Mouse (Mus musculus) heart, postnatal 0 days (tissue): ENCODE data around the gene Mtmr10. TPM values are rescaled to one million over a fixed set of nuclear protein-coding genes. Genes with fewer than 3 reads are reported as not detected.
A peak's percentile ranks its signal among the peaks of the same experiment; 100 is the strongest.

Experiments
- ATAC-seq: fragments of 200-750 bp; cut with Nextera tagmentation; 2 replicates; pipeline ENCODE4 v1.8.0; 2017; ENCODE audit warnings: low read depth, moderate number of reproducible peaks, moderate library complexity; ENCODE audit not compliant: insufficient read depth
- DNase-seq: peaks from one replicate; pipeline ENCODE4 v3.0.0-alpha.2; 2016; ENCODE audit warnings: low spot score
- H3K27ac ChIP-seq: fragments of 300-500 bp; sonication (generic); 2 replicates; pipeline ENCODE4 v1.5.1; 2014; ENCODE audit warnings: low read depth, mild to moderate bottlenecking
- H3K27me3 ChIP-seq: fragments of 300-500 bp; sonication (generic); 2 replicates; pipeline ENCODE4 v1.6.1; 2014; ENCODE audit warnings: low read length, mixed read lengths; ENCODE audit not compliant: control insufficient read depth, insufficient read depth
- H3K36me3 ChIP-seq: fragments of 300-500 bp; sonication (generic); replicated peaks from 2 replicates; pipeline ENCODE4 v1.6.1; 2014; ENCODE audit warnings: low read length, mixed read lengths; ENCODE audit not compliant: control insufficient read depth, insufficient read depth
- H3K4me1 ChIP-seq: fragments of 300-500 bp; sonication (generic); 2 replicates; pipeline ENCODE4 v1.6.1; 2014; ENCODE audit warnings: antibody characterized with exemption; ENCODE audit not compliant: control insufficient read depth, insufficient read depth
- H3K4me2 ChIP-seq: fragments of 300-500 bp; sonication (generic); 2 replicates; pipeline ENCODE4 v1.6.1; 2014; ENCODE audit warnings: low read depth, mild to moderate bottlenecking, low read length, moderate library complexity
- H3K4me3 ChIP-seq: fragments of 300-500 bp; sonication (generic); 2 replicates; pipeline ENCODE4 v1.5.1; 2014; ENCODE audit warnings: low read depth, low read length
- H3K9ac ChIP-seq: fragments of 300-500 bp; sonication (generic); replicated peaks from 2 replicates; pipeline ENCODE4 v1.6.1; 2014; ENCODE audit warnings: low read depth, low read length, mixed read lengths
- H3K9me3 ChIP-seq: fragments of 300-500 bp; sonication (generic); replicated peaks from 2 replicates; pipeline ENCODE4 v1.6.1; 2016; ENCODE audit warnings: low read length; ENCODE audit not compliant: control insufficient read depth
- CTCF ChIP-seq: IDR thresholded peaks from 2 replicates; pipeline ENCODE4 v1.5.1; 2016; ENCODE audit warnings: antibody characterized with exemption, control low read depth, low read depth
- EP300 ChIP-seq: IDR thresholded peaks from 2 replicates; pipeline ENCODE4 v1.6.1; 2016; ENCODE audit warnings: antibody characterized with exemption, low read depth
- WGBS: fragments of 180-500 bp; shearing (Covaris S2); extraction: QIAGEN DNeasy Blood & Tissue Kit; methylation state at CpG from one replicate; pipeline ENCODE4 v1.1.7; 2014; 5-methylcytosine and 5-hydroxymethylcytosine counted together
- polyA plus RNA-seq: library from polyadenylated mRNA; unstranded; fragments of >200 nt; fragmentation: Nextera tagmentation; extraction: Ambion mirVana; gene quantifications from 2 replicates; pipeline ENCODE4 v1.2.1, GENCODE M21; 2015
- total RNA-seq: library from RNA; depleted of rRNA; stranded (reverse); fragments of >200 nt; gene quantifications from 2 replicates; pipeline ENCODE4 v1.2.3, GENCODE M21; 2014; ENCODE audit warnings: low replicate concordance; rRNA removed

Gene Mtmr10
- total RNA-seq (5.3 TPM in 2 replicates), polyA plus RNA-seq (3.9 and 4.1 TPM in 2 replicates)

DNA sequence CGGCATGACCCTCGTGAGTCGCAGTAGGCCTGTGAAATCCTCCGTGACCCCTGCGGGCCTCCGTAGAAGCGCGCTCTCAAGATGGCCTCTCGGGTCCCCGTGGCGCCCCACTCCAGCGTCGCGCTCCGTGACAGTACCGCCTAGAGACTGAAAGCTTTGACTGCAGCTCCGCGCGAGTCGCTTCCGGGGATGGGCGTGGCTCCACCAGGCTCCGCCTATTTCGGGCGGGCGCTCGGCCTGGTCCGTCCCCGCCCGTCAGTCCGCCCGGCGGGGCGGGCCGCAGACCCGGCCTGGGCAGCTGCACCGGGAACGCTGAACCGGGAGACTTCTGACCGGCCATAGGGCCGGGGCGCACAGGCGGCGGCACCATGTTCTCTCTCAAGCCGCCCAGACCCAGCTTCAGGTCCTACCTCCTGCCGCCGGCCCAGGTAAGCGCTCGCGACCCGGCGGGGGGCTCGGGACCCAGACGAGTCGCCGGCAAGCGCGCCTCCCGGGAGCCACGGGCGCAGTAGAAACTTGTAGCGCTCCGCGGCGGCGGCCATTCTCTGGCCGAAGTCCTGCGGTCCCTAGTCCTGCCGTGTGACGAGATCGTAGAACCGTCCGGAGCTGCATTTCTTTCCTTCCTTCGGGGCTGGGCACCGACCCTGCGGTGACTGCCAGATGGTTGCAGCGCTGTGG, at the start of gene Mtmr10:
TSS of gene Mtmr10 (plus strand) at position 240 of the 678 bp plus-strand sequence.
- H3K9me3 ChIP-seq: no peaks in the 10 kb centered on the region
- TF ChIP-seq CTCF (peak; percentile 34), EP300 (peak; percentile 65; the same call in 1 of the 2 replicates)
- DNase-seq: peak; percentile 92
- no peaks in the 10 kb centered on the region for H3K27me3 ChIP-seq
- WGBS: under 1% methylated on average over 77 of the region's 77 CpGs
- H3K9ac ChIP-seq: peak within 1 kb of the TSS; percentile 79
- ATAC-seq: peak; percentile 99
- H3K27ac ChIP-seq: peak within 1 kb of the TSS; percentile 87
- 0 out of 2 replicates have a peak, but pooled peaks cover 4% of the 10 kb centered on the region for H3K4me1 ChIP-seq
- peak within 1 kb of the TSS; percentile 83 for H3K4me3 ChIP-seq
- peak within 1 kb of the TSS; percentile 78 for H3K4me2 ChIP-seq
- H3K36me3 ChIP-seq: no peaks in the 10 kb centered on the region

DNA sequence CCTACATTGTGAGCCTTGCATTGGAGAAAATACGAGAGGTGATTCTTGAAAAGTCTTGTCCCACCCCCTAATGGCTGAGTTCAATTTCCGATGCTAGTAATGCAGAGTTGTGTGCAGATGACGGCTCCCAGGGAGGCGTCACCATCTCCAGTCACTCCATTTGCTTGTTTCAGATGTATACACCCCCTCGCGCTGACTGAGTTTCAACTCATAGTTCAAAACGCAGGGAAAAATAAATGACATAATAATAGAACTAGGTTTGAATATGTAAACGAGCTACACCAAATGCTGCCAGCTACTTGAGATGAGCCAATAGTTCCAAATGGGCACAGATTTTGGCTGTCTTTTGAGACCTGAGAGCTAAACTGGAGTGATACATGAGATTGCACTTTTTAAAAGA, 49.7 kb upstream of the Mtmr10 start:
- Histone ChIP-seq H3K36me3 (no peaks in the 10 kb centered on the region), H3K27me3 (no peaks in the 10 kb centered on the region), H3K27ac (no peak overlapping the region), H3K4me1 (no peaks in the 10 kb centered on the region), H3K9me3 (no peaks in the 10 kb centered on the region), H3K9ac (no peak overlapping the region), H3K4me3 (no peak overlapping the region), H3K4me2 (no peak overlapping the region)
- ATAC-seq (no peak), DNase-seq (no peak)
- TF ChIP-seq CTCF (no peak), EP300 (no peak)
- WGBS: 88% methylated on average over 8 of the region's 8 CpGs

DNA sequence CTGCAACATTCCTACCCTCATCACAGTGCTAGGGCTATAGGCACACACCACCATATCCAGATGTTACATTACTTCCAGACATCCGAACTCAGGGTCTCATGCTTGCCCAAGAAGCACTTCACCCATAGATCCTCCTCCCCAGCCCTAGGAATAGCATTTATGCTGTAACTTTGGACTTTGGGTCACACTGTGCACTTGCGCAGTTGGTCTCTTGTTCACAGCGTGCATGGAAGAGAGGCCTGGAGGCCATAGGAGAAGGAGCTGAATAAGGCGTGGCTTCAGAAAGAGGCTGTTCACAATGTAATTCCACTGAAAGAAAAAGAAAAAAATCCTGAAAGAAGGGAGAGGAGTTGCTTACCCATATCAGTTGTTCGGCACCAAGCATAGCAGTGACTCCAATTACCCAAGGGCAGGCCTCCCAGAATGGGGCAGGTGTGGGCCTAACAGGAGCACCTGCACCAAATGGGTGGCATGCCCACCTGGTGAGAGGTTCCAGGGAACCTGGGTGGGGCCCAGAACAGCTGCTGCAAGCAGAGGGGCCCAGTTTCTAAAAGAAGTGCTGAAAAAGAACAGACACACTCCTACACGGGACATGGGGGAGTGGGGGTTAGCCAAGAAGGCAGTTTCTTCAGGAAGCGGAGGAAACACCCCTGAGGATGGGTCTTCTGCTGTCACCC, 48.9 kb upstream of the Mtmr10 start:
- Histone ChIP-seq H3K4me2 (no peak overlapping the region), H3K9me3 (no peaks in the 10 kb centered on the region), H3K4me1 (no peaks in the 10 kb centered on the region), H3K27ac (no peak overlapping the region), H3K9ac (no peak overlapping the region), H3K27me3 (no peaks in the 10 kb centered on the region), H3K36me3 (no peaks in the 10 kb centered on the region), H3K4me3 (no peak overlapping the region)
- ATAC-seq: no peak
- 81% methylated on average over 7 of the region's 7 CpGs for WGBS
- TF ChIP-seq CTCF (no peak), EP300 (no peak)
- no peak for DNase-seq

DNA sequence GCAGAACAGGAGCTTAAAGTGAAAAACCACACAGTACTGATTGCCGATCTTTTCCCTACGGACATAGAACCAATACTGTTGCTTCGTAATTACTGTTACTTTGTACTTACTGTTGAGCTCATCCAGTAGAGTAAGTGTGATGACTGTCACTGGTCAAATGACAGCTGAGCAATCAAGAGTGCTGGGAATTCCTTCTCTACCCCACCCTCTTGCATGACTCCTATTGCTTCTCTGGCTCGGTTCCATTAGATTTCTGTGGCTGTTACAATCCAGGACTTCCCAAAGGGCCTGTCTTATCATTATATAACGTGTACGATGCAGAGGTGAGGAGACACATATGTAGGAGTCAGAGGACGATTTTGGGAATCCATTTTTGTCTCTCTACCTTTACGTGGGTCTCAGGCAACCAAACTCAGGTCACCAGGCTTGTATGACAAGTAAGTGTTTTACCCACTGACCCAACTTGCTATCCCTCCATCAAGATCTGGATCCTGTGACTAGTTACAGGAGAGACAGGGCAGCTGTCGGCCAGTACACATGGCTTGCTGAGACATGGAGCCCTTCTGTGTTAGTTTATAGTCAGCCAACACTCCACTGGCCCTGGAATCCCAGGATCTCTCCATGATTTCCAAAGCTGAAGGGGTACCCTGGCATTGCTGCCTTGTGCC, 48.2 kb upstream of the Mtmr10 start:
- DNase-seq (no peak), ATAC-seq (no peak)
- Histone ChIP-seq H3K9ac (no peak overlapping the region), H3K4me3 (no peak overlapping the region), H3K36me3 (no peaks in the 10 kb centered on the region), H3K4me1 (no peaks in the 10 kb centered on the region), H3K4me2 (no peak overlapping the region), H3K27me3 (no peaks in the 10 kb centered on the region), H3K9me3 (no peaks in the 10 kb centered on the region), H3K27ac (no peak overlapping the region)
- WGBS: 71% methylated on average over 9 of the region's 9 CpGs
- TF ChIP-seq EP300 (no peak), CTCF (no peak)

DNA sequence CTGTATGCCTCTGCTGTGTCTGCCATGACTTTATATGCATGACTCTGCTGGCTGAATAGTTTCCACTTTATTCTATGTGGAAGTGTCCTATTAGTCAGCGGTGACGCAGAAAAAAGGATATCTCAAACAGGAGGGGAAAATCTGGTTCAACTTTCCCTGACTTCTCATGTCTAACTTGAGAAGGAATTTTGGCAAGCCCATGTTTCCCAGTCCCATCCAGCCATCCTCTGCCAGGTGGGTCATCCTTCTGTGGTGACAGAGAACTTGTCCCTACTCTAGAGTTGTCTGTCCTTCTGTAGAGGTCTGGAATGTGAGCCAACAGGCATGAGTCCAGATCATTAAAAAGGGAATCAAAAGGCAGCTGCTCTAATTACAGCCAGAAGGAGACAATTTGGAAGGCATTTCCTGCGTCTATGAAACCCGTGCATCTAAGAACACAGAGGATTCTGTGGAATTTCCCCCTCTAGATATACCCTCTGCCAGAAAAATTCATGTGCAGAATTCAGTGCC, 47.6 kb upstream of the Mtmr10 start:
- H3K9ac ChIP-seq: no peak overlapping the region
- DNase-seq (no peak), ATAC-seq (no peak)
- no peaks in the 10 kb centered on the region for H3K27me3 ChIP-seq
- no peak overlapping the region for H3K4me3 ChIP-seq
- no peak overlapping the region for H3K4me2 ChIP-seq
- WGBS: 60% methylated on average over 4 of the region's 4 CpGs
- H3K36me3 ChIP-seq: no peaks in the 10 kb centered on the region
- no peaks in the 10 kb centered on the region for H3K4me1 ChIP-seq
- TF ChIP-seq EP300: no peak
- TF ChIP-seq CTCF: no peak
- H3K27ac ChIP-seq: no peak overlapping the region
- H3K9me3 ChIP-seq: no peaks in the 10 kb centered on the region
